30 mouse cellular contexts compared by ENCODE assay signal in the genomic region with DNA sequence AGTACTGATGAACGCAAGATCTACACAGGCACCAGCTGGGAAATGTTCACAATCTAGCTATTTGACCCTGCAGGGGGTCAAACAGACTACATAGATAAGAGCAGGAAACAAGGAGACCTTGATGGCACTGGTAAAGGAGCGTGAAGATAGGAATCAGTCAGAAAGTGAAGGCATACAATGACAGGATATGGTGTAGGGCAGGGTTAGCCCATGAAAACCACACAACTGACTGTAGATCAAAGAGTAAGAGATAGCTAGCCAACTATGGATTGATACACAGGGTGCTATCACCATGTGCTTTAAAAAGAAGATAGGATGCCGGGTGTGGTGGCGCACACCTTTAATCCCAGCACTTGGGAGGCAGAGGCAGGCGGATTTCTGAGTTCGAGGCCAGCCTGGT. TPM values are rescaled to one million over a fixed set of nuclear protein-coding genes. Genes with fewer than 3 reads are reported as not detected.
DNase-seq lines count a peak whose midpoint lies in the region; ATAC-seq and TF ChIP-seq lines count a peak whose summit lies in the region.
"Had no signal": no experiment of that assay in that cellular context is flagged by ENCODE, and none has a peak within 500 bp of the region (broad histone marks: within the 10 kb centered on the region; RNA-seq: fewer than 3 reads in every experiment).

No protein-coding gene starts in this region.

- no peak for TF ChIP-seq CTCF in midbrain, postnatal 0 days (IDR thresholded peaks at IDR 0.05)
- no peak for TF ChIP-seq CTCF in MEL (IDR thresholded peaks at IDR 0.05 in 2 of 3, conservative IDR thresholded peaks at IDR 0.05 in 1 of 3; ENCODE audit: control insufficient read depth in 1 of 3, insufficient read depth in 1 of 3, low read depth in 2 of 3, low read length in 3 of 3, poor library complexity in 1 of 3, severe bottlenecking in 1 of 3)

- intact Hi-C loops in gastrocnemius, postnatal 36 days (cut with DNase I): no loop called here

- no peak overlapping the region for H3K9ac ChIP-seq in midbrain, embryonic 11.5 days (ENCODE audit: low read length)
- H3K9ac ChIP-seq in midbrain, postnatal 0 days (replicated peaks; ENCODE audit: low read length, poor library complexity, severe bottlenecking): no peak overlapping the region
- H3K9ac ChIP-seq in MEL (ENCODE audit: control insufficient read depth, low read depth, low read length, poor library complexity, severe bottlenecking): no peak overlapping the region
- no peak overlapping the region for H3K9ac ChIP-seq in hindbrain, embryonic 11.5 days (ENCODE audit: low read depth, low read length)
- H3K9ac ChIP-seq: kidney, embryonic 15.5 days; lung, embryonic 15.5 days; midbrain, embryonic 15.5 days; neural tube, embryonic 12.5 days had no signal

- H3K27ac ChIP-seq in midbrain, embryonic 11.5 days (ENCODE audit: low read depth, low read length): no peak overlapping the region
- no peak overlapping the region for H3K27ac ChIP-seq in midbrain, postnatal 0 days (ENCODE audit: low read depth, low read length)
- peak overlapping the region; percentile 6; the same call in 1 of the 2 replicates for H3K27ac ChIP-seq in MEL (ENCODE audit: control insufficient read depth, low read depth, low read length)
- no peak overlapping the region for H3K27ac ChIP-seq in hindbrain, embryonic 11.5 days (ENCODE audit: low read depth, low read length)
- H3K27ac ChIP-seq: kidney, embryonic 15.5 days; lung, embryonic 15.5 days; midbrain, embryonic 15.5 days; neural tube, embryonic 12.5 days; stomach, postnatal 0 days had no signal

- no peak overlapping the region for H3K4me2 ChIP-seq in midbrain, embryonic 11.5 days
- H3K4me2 ChIP-seq in midbrain, postnatal 0 days (ENCODE audit: low read depth, low read length, poor library complexity, severe bottlenecking): no peak overlapping the region
- H3K4me2 ChIP-seq in hindbrain, embryonic 11.5 days (replicated peaks; ENCODE audit: low read depth, low read length): no peak overlapping the region
- H3K4me2 ChIP-seq: heart, embryonic 11.5 days; kidney, embryonic 15.5 days; lung, embryonic 15.5 days; midbrain, embryonic 15.5 days; neural tube, embryonic 12.5 days had no signal

- no peaks in the 10 kb centered on the region for H3K9me3 ChIP-seq in midbrain, embryonic 11.5 days (ENCODE audit: control insufficient read depth, low read length)
- H3K9me3 ChIP-seq in midbrain, postnatal 0 days (ENCODE audit: low read length): no peaks in the 10 kb centered on the region
- no peaks in the 10 kb centered on the region for H3K9me3 ChIP-seq in MEL (replicated peaks; ENCODE audit: insufficient read depth, low read length)
- H3K9me3 ChIP-seq in hindbrain, embryonic 11.5 days (ENCODE audit: control insufficient read depth, low read length): no peaks in the 10 kb centered on the region
- H3K9me3 ChIP-seq: kidney, embryonic 15.5 days; lung, embryonic 15.5 days; midbrain, embryonic 15.5 days; neural tube, embryonic 12.5 days had no signal

- no peak overlapping the region for H3K4me3 ChIP-seq in midbrain, embryonic 11.5 days (ENCODE audit: low read depth, low read length)
- no peak overlapping the region for H3K4me3 ChIP-seq in midbrain, postnatal 0 days (ENCODE audit: low read depth, low read length)
- H3K4me3 ChIP-seq in MEL (ENCODE audit: control insufficient read depth in 1 of 2, insufficient read depth in 1 of 2, low read depth in 2 of 2, low read length in 2 of 2): no peak overlapping the region
- no peak overlapping the region for H3K4me3 ChIP-seq in hindbrain, embryonic 11.5 days (ENCODE audit: low read depth, low read length)
- H3K4me3 ChIP-seq: kidney, embryonic 15.5 days; lung, embryonic 15.5 days; midbrain, embryonic 15.5 days; neural tube, embryonic 12.5 days had no signal

- H3K79me2 ChIP-seq in MEL (ENCODE audit: control insufficient read depth, insufficient read depth, low read length, poor library complexity): peaks cover 37% of the 10 kb centered on the region

- no peak for ATAC-seq in midbrain, embryonic 11.5 days (ENCODE audit: low FRiP score)
- ATAC-seq in midbrain, postnatal 0 days (ENCODE audit: low FRiP score): no peak
- ATAC-seq in inflammation-experienced regulatory T-cells, adult 6 months: peak; percentile 78
- no peak for ATAC-seq in hindbrain, embryonic 11.5 days (ENCODE audit: low FRiP score)
- no peak for ATAC-seq in erythroid progenitor cell, adult 5-6 weeks (replicated peaks; ENCODE audit: low FRiP score, poor library complexity, severe bottlenecking)
- ATAC-seq: forebrain, embryonic 14.5 days; hindbrain, embryonic 16.5 days; midbrain, embryonic 15.5 days had no signal

- TF ChIP-seq POLR2A in MEL (IDR thresholded peaks at IDR 0.05; ENCODE audit: control insufficient read depth in 1 of 2, insufficient read depth in 1 of 2, low read depth in 1 of 2, low read length in 2 of 2, poor library complexity in 1 of 2): no peak

- H3K36me3 ChIP-seq in midbrain, embryonic 11.5 days (ENCODE audit: control insufficient read depth, insufficient read depth, low read length): no peaks in the 10 kb centered on the region
- H3K36me3 ChIP-seq in midbrain, postnatal 0 days (ENCODE audit: insufficient read depth, low read length): peaks cover 17% of the 10 kb centered on the region
- peaks cover 27 to 66% of the 10 kb centered on the region in 2 experiments for H3K36me3 ChIP-seq in MEL (ENCODE audit: control insufficient read depth in 1 of 2, insufficient read depth in 2 of 2, low read length in 2 of 2)
- H3K36me3 ChIP-seq in hindbrain, embryonic 11.5 days (ENCODE audit: control insufficient read depth, insufficient read depth, low read length): no peaks in the 10 kb centered on the region

- TF ChIP-seq RAD21 in MEL (IDR thresholded peaks at IDR 0.05; ENCODE audit: low read depth, low read length): no peak

- DNase-seq in midbrain, embryonic 11.5 days (ENCODE audit: low spot score, missing footprints): peak; percentile 23
- DNase-seq in midbrain, postnatal 0 days (ENCODE audit: low spot score): no peak
- peak; percentile 42 for DNase-seq in MEL (ENCODE audit: low read depth, low spot score)
- no peak for DNase-seq in hindbrain, embryonic 11.5 days (ENCODE audit: low spot score)
- DNase-seq in gastrocnemius, postnatal 36 days: no peak
- DNase-seq: adrenal gland, adult 8-10 months; B cell, adult 2 months; cerebellum, adult 2 months; cerebellum, postnatal 14 days; gastrocnemius, postnatal 25 days; heart, adult 18-20 months; kidney, adult 18-20 months; kidney, postnatal 36 days; layer of hippocampus, postnatal 36 days; left cerebral cortex, postnatal 4 days; right cerebral cortex, adult 18-20 months; right cerebral cortex, postnatal 4 days; thymus, adult 18-20 months; thymus, postnatal 25 days had no signal

- H3K27me3 ChIP-seq in midbrain, embryonic 11.5 days (ENCODE audit: control insufficient read depth, insufficient read depth, low read length): no peaks in the 10 kb centered on the region
- H3K27me3 ChIP-seq in midbrain, postnatal 0 days (ENCODE audit: insufficient read depth, low read length): no peaks in the 10 kb centered on the region
- H3K27me3 ChIP-seq in MEL (ENCODE audit: control insufficient read depth in 1 of 2, insufficient read depth in 2 of 2, low read length in 2 of 2): no peaks in the 10 kb centered on the region
- no peaks in the 10 kb centered on the region for H3K27me3 ChIP-seq in hindbrain, embryonic 11.5 days (ENCODE audit: control insufficient read depth, insufficient read depth, low read length)
- H3K27me3 ChIP-seq: kidney, embryonic 15.5 days; lung, embryonic 15.5 days; midbrain, embryonic 15.5 days; neural tube, embryonic 12.5 days had no signal

- 95% methylated on average over 6 of the region's 6 CpGs for WGBS in midbrain, embryonic 11.5 days
- 96% methylated on average over 5 of the region's 6 CpGs for WGBS in midbrain, postnatal 0 days
- WGBS in hindbrain, embryonic 11.5 days: 96% methylated on average over 6 of the region's 6 CpGs

- no peaks in the 10 kb centered on the region for H3K4me1 ChIP-seq in midbrain, embryonic 11.5 days (ENCODE audit: control insufficient read depth, insufficient read depth, low read length)
- H3K4me1 ChIP-seq in midbrain, postnatal 0 days (ENCODE audit: insufficient read depth, low read length): no peaks in the 10 kb centered on the region
- peaks cover 34 to 35% of the 10 kb centered on the region in 2 experiments for H3K4me1 ChIP-seq in MEL (ENCODE audit: control insufficient read depth in 1 of 2, insufficient read depth in 2 of 2, low read length in 2 of 2)
- H3K4me1 ChIP-seq in hindbrain, embryonic 11.5 days (replicated peaks; ENCODE audit: control insufficient read depth, insufficient read depth, low read length): no peaks in the 10 kb centered on the region
- H3K4me1 ChIP-seq: kidney, embryonic 15.5 days; lung, embryonic 15.5 days; midbrain, embryonic 15.5 days; neural tube, embryonic 12.5 days had no signal

- TF ChIP-seq EP300 in MEL (IDR thresholded peaks at IDR 0.05; ENCODE audit: low read depth in 1 of 2, low read length in 2 of 2): peak; percentile 47 to 73

RNA-seq across cellular contexts. Expression of gene Uap1, which starts 7.0 kb away (rescaled TPM):
- polyA plus RNA-seq in midbrain, embryonic 11.5 days (2014; fragmentation: Nextera tagmentation; extraction: Ambion mirVana): 61.7 and 67.7 TPM in 2 replicates
- 38.6 and 52.8 TPM in 2 replicates for total RNA-seq in midbrain, postnatal 0 days (2014; rRNA removed)
- 55.8 and 59.0 TPM in 2 replicates for polyA plus RNA-seq in midbrain, postnatal 0 days (2015; fragmentation: Nextera tagmentation; extraction: Ambion mirVana)
- total RNA-seq in MEL (2012; rRNA removed): 74.5 and 87.3 TPM in 2 replicates
- 10 to 100 TPM in 1 of 2 experiments, not detected in 1; 80.8 TPM for polyA plus RNA-seq in MEL (2012; ENCODE audit: insufficient read depth in 1 of 2, insufficient read length in 2 of 2, low read depth in 1 of 2, low replicate concordance in 2 of 2, missing spikeins in 1 of 2)
- 10 to 100 TPM; 10.6 to 22.9 (median 14.7) TPM for polyA plus RNA-seq in inflammation-experienced regulatory T-cells, adult 6 months (2017; shearing (Covaris generic))
- 67.2 and 69.2 TPM in 2 replicates for polyA plus RNA-seq in hindbrain, embryonic 11.5 days (2014; fragmentation: Nextera tagmentation; extraction: Ambion mirVana)
- total RNA-seq in erythroid progenitor cell, adult 5-6 weeks (2015; ENCODE audit: low replicate concordance): 43.6 and 45.7 TPM in 2 replicates
- total RNA-seq in erythroid progenitor cell, adult 5-6 weeks (2017; ENCODE audit: low replicate concordance): 48.4 and 79.2 TPM in 2 replicates
- total RNA-seq in gastrocnemius, postnatal 36 days (2021): 10 to 100 TPM; 44.6 to 52.2 TPM

RNA-seq across cellular contexts. Expression of gene Uhmk1, which starts 47.4 kb away (rescaled TPM):
- polyA plus RNA-seq in midbrain, embryonic 11.5 days (2014; fragmentation: Nextera tagmentation; extraction: Ambion mirVana): 16.3 and 17.4 TPM in 2 replicates
- total RNA-seq in midbrain, postnatal 0 days (2014; rRNA removed): 46.4 and 57.3 TPM in 2 replicates
- 7.2 and 8.2 TPM in 2 replicates for polyA plus RNA-seq in midbrain, postnatal 0 days (2015; fragmentation: Nextera tagmentation; extraction: Ambion mirVana)
- total RNA-seq in MEL (2012; rRNA removed): 26.8 and 28.9 TPM in 2 replicates
- polyA plus RNA-seq in MEL (2012; ENCODE audit: insufficient read depth in 1 of 2, insufficient read length in 2 of 2, low read depth in 1 of 2, low replicate concordance in 2 of 2, missing spikeins in 1 of 2): 10 to 100 TPM; 19.5 to 43.9 TPM
- 10 to 100 TPM; 12.3 to 14.1 (median 12.8) TPM for polyA plus RNA-seq in inflammation-experienced regulatory T-cells, adult 6 months (2017; shearing (Covaris generic))
- 13.6 and 16.4 TPM in 2 replicates for polyA plus RNA-seq in hindbrain, embryonic 11.5 days (2014; fragmentation: Nextera tagmentation; extraction: Ambion mirVana)
- total RNA-seq in erythroid progenitor cell, adult 5-6 weeks (2015; ENCODE audit: low replicate concordance): 47.6 and 56.2 TPM in 2 replicates
- 40.4 and 45.2 TPM in 2 replicates for total RNA-seq in erythroid progenitor cell, adult 5-6 weeks (2017; ENCODE audit: low replicate concordance)
- total RNA-seq in gastrocnemius, postnatal 36 days (2021): 10 to 100 TPM; 10.2 TPM

RNA-seq across cellular contexts. Expression of gene Ddr2, which starts 57.2 kb away (rescaled TPM):
- 21.6 and 23.1 TPM in 2 replicates for polyA plus RNA-seq in midbrain, embryonic 11.5 days (2014; fragmentation: Nextera tagmentation; extraction: Ambion mirVana)
- 8.2 and 9.8 TPM in 2 replicates for total RNA-seq in midbrain, postnatal 0 days (2014; rRNA removed)
- 7.4 and 8.0 TPM in 2 replicates for polyA plus RNA-seq in midbrain, postnatal 0 days (2015; fragmentation: Nextera tagmentation; extraction: Ambion mirVana)
- total RNA-seq in MEL (2012; rRNA removed): not detected in 2 replicates
- under 1 TPM in 1 of 2 experiments, not detected in 1; 0.04 TPM for polyA plus RNA-seq in MEL (2012; ENCODE audit: insufficient read depth in 1 of 2, insufficient read length in 2 of 2, low read depth in 1 of 2, low replicate concordance in 2 of 2, missing spikeins in 1 of 2)
- polyA plus RNA-seq in inflammation-experienced regulatory T-cells, adult 6 months (2017; shearing (Covaris generic)): under 1 TPM in 2 of 3 experiments, not detected in 1; 0.04 to 0.07 TPM
- 31.2 and 32.0 TPM in 2 replicates for polyA plus RNA-seq in hindbrain, embryonic 11.5 days (2014; fragmentation: Nextera tagmentation; extraction: Ambion mirVana)
- total RNA-seq in erythroid progenitor cell, adult 5-6 weeks (2015; ENCODE audit: low replicate concordance): 0.36 and 0.42 TPM in 2 replicates
- total RNA-seq in erythroid progenitor cell, adult 5-6 weeks (2017; ENCODE audit: low replicate concordance): 0.90 TPM in 1 of 2 replicates, not detected in the other
- total RNA-seq in gastrocnemius, postnatal 36 days (2021): 10 to 100 TPM; 17.8 to 18.2 TPM
- total RNA-seq: hematopoietic stem cell, adult 5-6 weeks had no signal

Comparison
In these comparisons a context has a peak if more than half of its experiments do, and no peak if none do; other contexts are left out.
1. DNase-seq: peak in midbrain, embryonic 11.5 days (single experiment) and MEL (single experiment); none in midbrain, postnatal 0 days (single experiment), hindbrain, embryonic 11.5 days (single experiment) and gastrocnemius, postnatal 36 days (0 of 2).